ENCODE assay signal across 16 mouse cellular contexts in the genomic region with DNA sequence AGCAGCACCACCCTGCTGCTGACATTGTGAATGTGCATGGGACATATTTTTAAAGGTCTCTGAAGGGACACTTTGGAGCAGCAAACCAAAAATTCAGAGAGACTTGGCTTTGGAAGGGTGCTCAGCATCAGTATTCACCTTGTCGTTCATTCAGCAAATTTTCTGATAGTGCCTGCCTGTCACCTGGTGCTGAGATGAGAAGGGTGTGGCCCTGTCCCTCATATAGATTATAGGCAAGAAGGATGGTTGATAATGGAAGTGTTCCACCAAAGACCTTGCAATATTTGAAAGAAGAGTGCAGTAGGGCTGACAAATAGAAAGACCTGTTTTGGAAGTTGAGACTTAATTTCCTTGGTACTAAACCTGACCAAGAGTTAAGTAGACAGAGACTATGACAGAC.
"Had no signal": no experiment of that assay in that cellular context is flagged by ENCODE, and none has a peak within 500 bp of the region (broad histone marks: within the 10 kb centered on the region; RNA-seq: fewer than 3 reads in every experiment).

No protein-coding gene starts in this region.

- H3K27me3 ChIP-seq: neural tube, embryonic 13.5 days; neural tube, embryonic 15.5 days; stomach, embryonic 15.5 days had no signal

- H3K9me3 ChIP-seq: neural tube, embryonic 13.5 days; neural tube, embryonic 15.5 days; stomach, embryonic 15.5 days had no signal

- H3K27ac ChIP-seq: neural tube, embryonic 13.5 days; neural tube, embryonic 15.5 days; stomach, embryonic 15.5 days; stomach, postnatal 0 days had no signal

- H3K4me2 ChIP-seq: neural tube, embryonic 13.5 days; neural tube, embryonic 15.5 days; stomach, embryonic 15.5 days had no signal

- H3K4me3 ChIP-seq: neural tube, embryonic 13.5 days; neural tube, embryonic 15.5 days; stomach, embryonic 15.5 days had no signal

- H3K9ac ChIP-seq: neural tube, embryonic 13.5 days; neural tube, embryonic 15.5 days; stomach, embryonic 15.5 days had no signal

- H3K4me1 ChIP-seq: neural tube, embryonic 15.5 days; stomach, embryonic 15.5 days had no signal

- H3K36me3 ChIP-seq: neural tube, embryonic 15.5 days; stomach, embryonic 15.5 days had no signal

- DNase-seq: retina, postnatal 1 day; right cerebral cortex, adult 18-20 months; right cerebral cortex, postnatal 14 days; right cerebral cortex, postnatal 25 days; right cerebral cortex, postnatal 4 days; spleen, adult 18-20 months; thymus, adult 18-20 months; thymus, adult 2 months; thymus, postnatal 14 days; thymus, postnatal 25 days; thymus, postnatal 36 days; thymus, postnatal 4 days had no signal
